Mouse (Mus musculus) hindbrain, embryonic 14.5 days (tissue): ENCODE results near the gene Pin1rt1. TPM values are rescaled to one million over a fixed set of nuclear protein-coding genes. Genes with fewer than 3 reads are reported as not detected.

Experiments used
- ATAC-seq: fragments of 200-750 bp; cut with Nextera tagmentation; 2 replicates; pipeline ENCODE4 v1.8.0; 2017; ENCODE audit warnings: moderate number of reproducible peaks, mild to moderate bottlenecking, moderate TSS enrichment, moderate library complexity; ENCODE audit not compliant: low FRiP score
- DNase-seq: peaks from one replicate; pipeline ENCODE4 v3.0.0-alpha.2; 2015; ENCODE audit warnings: low spot score
- H3K27ac ChIP-seq: fragments of 300-500 bp; sonication (generic); 2 replicates; pipeline ENCODE4 v1.5.1; 2014; ENCODE audit warnings: mild to moderate bottlenecking, moderate library complexity
- H3K27me3 ChIP-seq: fragments of 300-500 bp; sonication (generic); 2 replicates; pipeline ENCODE4 v1.6.1; 2014; ENCODE audit warnings: mild to moderate bottlenecking, low read length, mixed read lengths; ENCODE audit not compliant: control insufficient read depth, insufficient read depth
- H3K36me3 ChIP-seq: fragments of 300-500 bp; sonication (generic); replicated peaks from 2 replicates; pipeline ENCODE4 v1.6.1; 2014; ENCODE audit not compliant: control insufficient read depth, insufficient read depth
- H3K4me1 ChIP-seq: fragments of 300-500 bp; sonication (generic); replicated peaks from 2 replicates; pipeline ENCODE4 v1.6.1; 2014; ENCODE audit warnings: antibody characterized with exemption, low read length, mixed read lengths; ENCODE audit not compliant: control insufficient read depth, insufficient read depth
- H3K4me2 ChIP-seq: fragments of 300-500 bp; sonication (generic); replicated peaks from 2 replicates; pipeline ENCODE4 v1.6.1; 2014; ENCODE audit warnings: mild to moderate bottlenecking, moderate library complexity
- H3K4me3 ChIP-seq: fragments of 300-500 bp; sonication (generic); replicated peaks from 2 replicates; pipeline ENCODE4 v1.5.1; 2014; ENCODE audit warnings: mild to moderate bottlenecking, low read length
- H3K9ac ChIP-seq: fragments of 300-500 bp; sonication (generic); 2 replicates; pipeline ENCODE4 v1.6.1; 2014
- H3K9me3 ChIP-seq: fragments of 300-500 bp; sonication (generic); 2 replicates; pipeline ENCODE4 v1.6.1; 2016; ENCODE audit warnings: low read length; ENCODE audit not compliant: control insufficient read depth
- whole genome bisulfite sequencing: fragments of 180-500 bp; shearing (Covaris S2); extraction: QIAGEN DNeasy Blood & Tissue Kit; methylation state at CpG from one replicate; pipeline ENCODE4 v1.1.7; 2014; 5-methylcytosine and 5-hydroxymethylcytosine counted together
- polyA plus RNA-seq: library from polyadenylated mRNA; unstranded; fragments of >200 nt; fragmentation: Nextera tagmentation; extraction: Ambion mirVana; gene quantifications from 2 replicates; pipeline ENCODE4 v1.2.1, GENCODE M21; 2014

Gene Pin1rt1
- polyA plus RNA-seq, 1 experiment from 2014 or later, result not detected

DNA sequence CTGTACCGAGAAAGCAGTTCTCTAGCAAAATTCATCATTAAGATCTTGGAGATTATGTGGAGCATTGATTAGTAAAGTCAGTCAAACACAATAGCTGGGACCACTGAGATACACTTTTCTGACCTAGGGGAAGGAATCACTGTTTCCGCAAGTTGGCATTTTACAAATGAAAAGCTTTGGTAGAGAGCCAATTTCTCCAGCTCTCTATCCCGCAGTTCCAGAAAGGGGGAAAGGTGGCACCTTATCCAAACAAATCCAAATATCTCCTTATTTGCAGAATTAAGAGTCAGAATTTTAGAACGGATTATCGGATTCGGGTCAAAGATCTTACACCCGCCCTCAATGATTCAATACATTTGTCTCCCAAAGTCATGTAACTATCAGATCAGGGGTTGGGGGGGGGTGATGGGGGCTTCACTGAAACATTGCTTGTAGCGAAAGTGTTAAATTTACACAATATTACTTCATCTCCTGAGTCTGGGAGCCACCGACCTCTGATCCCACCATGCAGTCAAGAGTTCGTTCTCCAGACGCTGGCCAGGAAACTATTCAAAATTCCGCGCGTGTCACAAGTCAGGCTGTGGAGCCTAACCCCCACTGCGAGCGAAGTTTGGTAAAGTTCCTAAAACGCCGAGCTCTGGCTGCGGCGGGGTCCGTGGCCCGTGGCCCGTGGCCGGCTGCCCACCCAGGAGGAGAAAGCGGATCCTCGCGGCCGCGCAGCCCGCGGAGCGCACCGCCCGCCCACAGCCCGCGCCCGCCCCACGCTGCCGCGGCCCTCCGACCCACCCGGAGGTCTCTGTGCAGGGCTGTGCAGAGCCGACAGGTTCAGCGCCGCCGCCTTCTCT is 25.9 kb upstream of the Pin1rt1 start:
- no peak for DNase-seq
- H3K9ac ChIP-seq, result peak overlapping the region; percentile 72

DNA sequence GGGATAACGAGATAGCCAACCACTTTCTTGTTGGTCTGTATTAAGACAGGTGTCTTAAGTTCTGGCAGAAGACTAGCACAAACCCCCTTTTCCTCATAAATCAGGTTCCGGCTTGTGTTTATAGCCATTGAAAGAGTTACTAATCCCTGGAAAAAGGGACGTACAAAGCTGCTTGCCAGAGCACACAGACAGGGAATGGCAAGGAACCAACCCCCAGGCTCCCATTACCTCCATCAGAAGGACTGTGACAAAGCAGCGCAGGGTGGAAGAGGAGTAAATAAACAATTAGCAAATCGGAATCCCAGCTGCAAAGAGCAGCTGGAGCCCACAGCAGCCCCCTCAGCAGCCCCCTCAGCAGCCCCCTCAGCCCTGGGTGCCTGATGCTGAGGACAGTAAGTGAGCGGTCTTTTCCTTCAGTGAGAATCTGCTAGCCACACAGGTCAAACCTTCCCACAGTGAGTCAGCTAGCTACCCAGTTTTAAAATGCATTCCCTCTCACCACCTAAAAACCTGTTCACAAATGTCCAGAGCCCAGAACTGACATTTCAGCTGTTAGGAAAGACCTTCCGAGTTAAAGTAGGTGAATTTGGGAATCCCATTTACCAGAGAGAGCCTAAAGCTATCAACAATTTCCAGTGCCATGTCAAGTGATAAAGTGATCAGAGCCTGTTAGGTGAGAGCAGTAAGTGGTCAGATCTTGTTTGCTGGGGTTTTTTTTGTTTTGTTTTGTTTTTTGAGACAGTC is 25.0 kb upstream of the Pin1rt1 start:
- DNase-seq (no peak), ATAC-seq (no peak)
- Histone ChIP-seq H3K36me3 (no peaks in the 10 kb centered on the region), H3K9ac (no peak overlapping the region), H3K4me1 (peaks cover 13% of the 10 kb centered on the region), H3K27me3 (peaks cover 36% of the 10 kb centered on the region), H3K9me3 (no peaks in the 10 kb centered on the region), H3K4me2 (peak overlapping the region; percentile 99; the same call in 1 of the 2 replicates), H3K27ac (no peak overlapping the region), H3K4me3 (no peak overlapping the region)
- WGBS, result 41% methylated on average over 7 of the region's 7 CpGs

More for the DNA sequence above, 25.9 kb upstream of the Pin1rt1 start:
- Histone ChIP-seq H3K4me3 (peak overlapping the region; percentile 69), H3K27ac (no peak overlapping the region), H3K36me3 (no peaks in the 10 kb centered on the region), H3K4me2 (peak overlapping the region; percentile 99), H3K9me3 (no peaks in the 10 kb centered on the region), H3K27me3 (peaks cover 36% of the 10 kb centered on the region), H3K4me1 (peaks cover 13% of the 10 kb centered on the region)
- ATAC-seq, result no peak
- WGBS, result 4% methylated on average over 46 of the region's 46 CpGs

DNA sequence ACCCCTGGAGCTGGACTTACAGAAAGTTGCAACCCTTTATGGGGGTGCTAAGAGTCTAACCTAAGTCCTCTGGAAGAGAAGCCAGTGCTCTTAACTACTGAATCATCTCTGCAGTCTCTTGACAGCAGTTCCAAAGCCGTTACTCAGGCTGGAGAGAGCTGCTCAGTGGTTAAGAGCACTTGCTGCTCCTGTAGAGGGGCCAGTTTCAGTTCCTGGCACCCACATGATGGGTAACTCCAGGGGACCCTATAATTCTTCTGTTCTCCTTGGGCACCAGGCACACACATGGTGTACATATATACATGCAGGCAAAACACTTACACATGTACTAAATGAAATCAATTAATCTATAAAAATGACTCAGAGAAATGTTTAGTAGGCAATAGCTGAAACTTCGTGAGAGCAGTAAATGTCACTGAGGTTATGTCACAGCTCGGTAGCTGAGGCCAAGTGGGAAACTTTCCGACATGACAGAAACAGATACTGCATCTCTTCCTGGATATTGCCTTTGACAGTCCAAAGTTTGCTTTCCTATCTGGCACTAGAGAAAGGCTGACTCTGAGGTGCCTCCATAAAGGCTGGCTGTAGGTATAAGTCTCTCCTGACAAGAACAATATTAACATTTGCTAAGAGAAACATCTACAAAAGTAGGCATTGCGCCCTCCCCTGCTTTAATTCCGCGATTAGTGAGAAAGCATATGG is 24.2 kb upstream of the Pin1rt1 start:
- H3K27me3 ChIP-seq, result peaks cover 36% of the 10 kb centered on the region
- ATAC-seq (no peak), DNase-seq (no peak)
- no peaks in the 10 kb centered on the region for H3K36me3 ChIP-seq
- H3K4me1 ChIP-seq, result peaks cover 13% of the 10 kb centered on the region
- H3K9me3 ChIP-seq, result no peaks in the 10 kb centered on the region
- H3K4me3 ChIP-seq, result no peak overlapping the region
- H3K27ac ChIP-seq, result no peak overlapping the region
- WGBS, result 71% methylated on average over 7 of the region's 7 CpGs
- no peak overlapping the region for H3K9ac ChIP-seq
- H3K4me2 ChIP-seq, result no peak overlapping the region

DNA sequence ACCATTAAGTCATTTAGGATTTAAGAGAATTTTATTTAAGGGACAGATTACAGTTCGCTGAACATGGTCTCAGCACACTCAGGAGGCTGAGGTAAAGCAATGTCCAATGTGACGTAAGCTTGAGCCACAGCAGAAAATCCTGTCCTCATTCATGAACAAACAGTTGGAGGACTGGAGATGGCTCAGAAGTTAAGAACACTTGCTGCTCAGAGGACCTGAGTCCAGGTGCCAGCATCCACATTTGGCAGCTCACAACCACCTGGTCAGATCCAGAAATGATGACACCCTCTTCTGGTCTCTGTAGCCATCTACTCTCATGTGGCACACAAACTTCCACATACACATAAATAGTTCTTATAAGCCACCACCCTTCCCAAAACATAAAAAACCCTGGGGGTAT is 23.5 kb upstream of the Pin1rt1 start:
- H3K9ac ChIP-seq, result no peak overlapping the region
- ATAC-seq (no peak), DNase-seq (no peak)
- H3K27me3 ChIP-seq, result peaks cover 36% of the 10 kb centered on the region
- WGBS, result 92% methylated on average over 2 of the region's 2 CpGs
- no peak overlapping the region for H3K4me3 ChIP-seq
- no peak overlapping the region for H3K4me2 ChIP-seq
- H3K9me3 ChIP-seq, result no peaks in the 10 kb centered on the region
- no peak overlapping the region for H3K27ac ChIP-seq
- H3K4me1 ChIP-seq, result peaks cover 13% of the 10 kb centered on the region
- H3K36me3 ChIP-seq, result no peaks in the 10 kb centered on the region

DNA sequence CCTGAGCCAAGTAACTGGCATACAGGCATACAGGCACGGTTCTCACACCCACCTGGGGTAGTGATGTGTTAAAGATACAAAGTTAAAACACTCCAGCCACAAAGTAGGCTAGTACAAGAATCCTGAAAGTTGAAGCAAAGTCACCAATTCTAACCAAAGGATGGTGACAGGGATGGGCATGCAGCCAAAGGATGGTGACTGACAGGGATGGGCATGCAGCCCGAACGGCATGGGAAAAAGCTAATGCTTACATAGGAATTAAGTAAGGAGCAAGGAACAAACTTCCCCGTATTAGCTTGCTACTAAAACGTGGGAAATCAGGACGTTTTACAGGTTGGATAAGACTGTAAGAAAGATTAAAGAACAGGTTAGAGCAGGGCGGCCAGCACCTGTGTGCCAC is 20.1 kb upstream of the Pin1rt1 start:
- no peak for DNase-seq

DNA sequence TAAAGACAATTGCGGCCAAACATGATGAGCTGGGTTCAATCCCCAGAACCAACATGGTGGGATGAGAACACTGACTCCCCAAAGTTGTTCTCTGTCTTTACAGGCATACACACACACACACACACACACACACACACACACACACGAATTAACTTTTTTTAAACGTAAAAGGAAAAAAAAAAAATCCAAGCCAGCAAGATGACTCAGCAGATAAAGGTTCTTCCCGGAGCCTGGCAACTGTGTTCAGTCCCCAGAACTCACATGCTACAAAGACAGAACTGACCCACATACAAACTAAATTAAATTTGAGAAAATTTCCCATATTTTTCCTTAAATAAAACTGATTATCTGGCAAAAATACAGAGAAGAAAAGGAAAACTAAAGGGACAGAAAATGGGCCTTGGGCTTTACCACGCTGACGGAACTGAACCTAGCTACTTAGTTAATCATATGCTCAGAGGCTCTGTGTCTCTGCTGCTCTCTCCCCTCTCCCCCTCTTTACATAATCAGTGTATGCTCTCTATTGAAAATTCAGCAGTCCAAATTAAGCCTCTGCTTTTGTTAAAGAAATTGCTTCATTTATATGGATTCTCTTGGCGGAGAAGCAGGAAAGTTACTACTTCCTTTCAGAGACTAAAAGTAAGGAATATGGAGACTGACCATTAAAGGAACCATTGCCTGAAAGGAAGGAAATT is 16.5 kb upstream of the Pin1rt1 start:
- ATAC-seq, result no peak
- 62% methylated on average over 7 of the region's 7 CpGs for WGBS
- no peak overlapping the region for H3K9ac ChIP-seq
- no peak overlapping the region for H3K4me3 ChIP-seq
- DNase-seq, result no peak
- no peak overlapping the region for H3K27ac ChIP-seq
- no peaks in the 10 kb centered on the region for H3K27me3 ChIP-seq
- no peaks in the 10 kb centered on the region for H3K36me3 ChIP-seq
- no peaks in the 10 kb centered on the region for H3K4me1 ChIP-seq
- H3K9me3 ChIP-seq, result no peaks in the 10 kb centered on the region
- H3K4me2 ChIP-seq, result no peak overlapping the region

More for the DNA sequence above, 20.1 kb upstream of the Pin1rt1 start:
- H3K27me3 ChIP-seq, result peaks cover 8% of the 10 kb centered on the region; the same call in 1 of the 2 replicates
- no peaks in the 10 kb centered on the region for H3K4me1 ChIP-seq
- 68% methylated on average over 7 of the region's 7 CpGs for WGBS
- H3K9me3 ChIP-seq, result no peaks in the 10 kb centered on the region
- H3K4me3 ChIP-seq, result no peak overlapping the region
- ATAC-seq, result no peak
- no peak overlapping the region for H3K27ac ChIP-seq
- no peak overlapping the region for H3K9ac ChIP-seq
- H3K4me2 ChIP-seq, result no peak overlapping the region
- no peaks in the 10 kb centered on the region for H3K36me3 ChIP-seq

DNA sequence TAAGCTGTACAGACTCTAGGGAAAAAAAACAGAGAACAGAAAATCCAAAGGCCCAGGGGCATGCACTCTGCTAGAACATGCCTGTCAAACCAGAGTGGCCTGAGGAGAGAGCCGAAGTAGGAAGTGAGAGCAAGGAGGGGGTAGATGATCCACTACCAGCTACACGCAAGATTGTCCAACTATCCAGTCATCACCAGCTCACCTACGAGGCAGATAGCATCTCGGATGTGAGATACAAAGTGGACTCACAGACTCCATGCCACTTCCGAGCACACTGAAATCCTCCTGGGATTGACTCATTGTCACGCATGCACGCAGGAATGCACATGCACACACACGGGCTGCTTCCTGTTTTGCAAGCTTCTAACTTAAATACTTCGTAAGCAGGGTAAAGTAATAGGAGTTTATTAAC is 15.9 kb upstream of the Pin1rt1 start:
- DNase-seq, result no peak
- H3K9me3 ChIP-seq, result no peaks in the 10 kb centered on the region
- no peaks in the 10 kb centered on the region for H3K36me3 ChIP-seq
- no peak for ATAC-seq
- no peaks in the 10 kb centered on the region for H3K4me1 ChIP-seq
- 85% methylated on average over 9 of the region's 9 CpGs for WGBS
- no peak overlapping the region for H3K9ac ChIP-seq
- H3K4me3 ChIP-seq, result no peak overlapping the region
- no peak overlapping the region for H3K4me2 ChIP-seq
- H3K27me3 ChIP-seq, result no peaks in the 10 kb centered on the region
- no peak overlapping the region for H3K27ac ChIP-seq

DNA sequence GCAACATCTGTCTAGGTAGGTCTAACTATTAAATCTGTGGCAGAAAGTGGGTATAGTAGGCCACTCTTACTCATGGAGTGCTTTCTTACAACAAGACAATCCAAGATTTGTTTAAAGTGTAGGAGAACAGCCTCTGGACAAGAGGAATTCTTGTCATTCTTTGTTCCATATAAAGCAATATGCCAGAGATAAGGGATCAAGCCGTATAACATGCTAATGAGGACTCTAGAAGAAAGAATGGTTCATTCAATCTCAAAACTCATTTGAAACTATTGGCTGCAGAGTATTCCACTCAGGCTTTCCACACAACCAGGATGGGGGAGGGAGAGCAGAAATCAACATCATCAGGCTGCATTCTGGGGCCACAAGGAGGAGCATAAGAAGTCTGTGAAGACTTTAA is 11.2 kb upstream of the Pin1rt1 start:
- H3K4me2 ChIP-seq, result no peak overlapping the region

More for the DNA sequence above, 11.2 kb upstream of the Pin1rt1 start:
- no peak overlapping the region for H3K27ac ChIP-seq
- H3K4me3 ChIP-seq, result no peak overlapping the region
- H3K36me3 ChIP-seq, result no peaks in the 10 kb centered on the region
- H3K27me3 ChIP-seq, result no peaks in the 10 kb centered on the region
- ATAC-seq (no peak), DNase-seq (no peak)
- 67% methylated on average over 1 of the region's 1 CpGs for WGBS
- H3K4me1 ChIP-seq, result no peaks in the 10 kb centered on the region
- no peaks in the 10 kb centered on the region for H3K9me3 ChIP-seq
- no peak overlapping the region for H3K9ac ChIP-seq
